Mouse (Mus musculus) embryonic fibroblast, embryonic 13.5 days (primary cell): ENCODE results near the gene Minos1.

Experiments
- CTCF ChIP-seq: IDR thresholded peaks from 2 replicates; pipeline ENCODE4 v1.5.1; 2011; ENCODE audit warnings: mild to moderate bottlenecking, control low read depth, low read length, moderate library complexity, borderline replicate concordance; ENCODE audit not compliant: insufficient read depth
- POLR2A ChIP-seq: IDR thresholded peaks from 2 replicates; pipeline ENCODE4 v1.6.1; 2011; ENCODE audit warnings: low read depth, mild to moderate bottlenecking, control low read depth, low read length, moderate library complexity

GRCm38 (mm10) chr4:139144577-139144976 lies 13.7 kb upstream of the Minos1 start:
- TF ChIP-seq CTCF (no peak), POLR2A (no peak)
